Mouse (Mus musculus) T-cell, adult 2 months (primary cell): ENCODE results near the gene Cbx1.
"Not testable (repeated sequence)": the region's sequence is repeated elsewhere in the genome, so short reads cannot be mapped to it uniquely, and the experiment has no call there.

Experiments used
- DNase-seq: peaks from one replicate; pipeline ENCODE4 v3.0.0; 2022; ENCODE audit warnings: low spot score

Gene Cbx1

GRCm38 (mm10) chr11:96775665-96776064 is 13.3 kb upstream of the Cbx1 start:
- DNase-seq = no peak

GRCm38 (mm10) chr11:96776068-96776467 is 12.9 kb upstream of the Cbx1 start:
- no peak for DNase-seq

- DNase-seq = peak; percentile 92
Measured at GRCm38 (mm10) chr11:96776968-96777962, 11.7 kb upstream of the Cbx1 start, which contains the start of gene Snx11. Gene Snx11, minus strand, starts transcription at chr11:96777559.

GRCm38 (mm10) chr11:96778061-96778627 is 10.8 kb upstream of the Cbx1 start:
- DNase-seq = not testable (repeated sequence)

GRCm38 (mm10) chr11:96780306-96780705 is 8.6 kb upstream of the Cbx1 start:
- no peak for DNase-seq

GRCm38 (mm10) chr11:96781425-96781824 is 7.5 kb upstream of the Cbx1 start:
- DNase-seq = peak; percentile 11

GRCm38 (mm10) chr11:96784847-96785246 is 4.1 kb upstream of the Cbx1 start:
- DNase-seq = peak; percentile 66

- no peak for DNase-seq
Measured at GRCm38 (mm10) chr11:96786731-96787450, 2.0 kb upstream of the Cbx1 start.

GRCm38 (mm10) chr11:96789990-96790389 is 1.1 kb downstream of the Cbx1 start:
- no peak for DNase-seq

GRCm38 (mm10) chr11:96790681-96791080 is 1.8 kb downstream of the Cbx1 start:
- DNase-seq = no peak

- DNase-seq = no peak
Measured at GRCm38 (mm10) chr11:96795491-96795890, 6.6 kb downstream of the Cbx1 start.

GRCm38 (mm10) chr11:96796081-96796480 is 7.2 kb downstream of the Cbx1 start:
- no peak for DNase-seq

- peak; percentile 23 for DNase-seq
Measured at GRCm38 (mm10) chr11:96796586-96796985, 7.7 kb downstream of the Cbx1 start.

GRCm38 (mm10) chr11:96799511-96799910 is 10.6 kb downstream of the Cbx1 start:
- no peak for DNase-seq

- DNase-seq = peak; percentile 18
Measured at GRCm38 (mm10) chr11:96805606-96806005, 16.7 kb downstream of the Cbx1 start.

- DNase-seq = no peak
Measured at GRCm38 (mm10) chr11:96808066-96808465, 19.1 kb downstream of the Cbx1 start.

- DNase-seq = no peak
Measured at GRCm38 (mm10) chr11:96809562-96810235, 20.8 kb downstream of the Cbx1 start.

- not testable (repeated sequence) for DNase-seq
Measured at GRCm38 (mm10) chr11:96811188-96811587, 22.3 kb downstream of the Cbx1 start.

GRCm38 (mm10) chr11:96813455-96813854 is 24.5 kb downstream of the Cbx1 start:
- no peak for DNase-seq

- DNase-seq = no peak
Measured at GRCm38 (mm10) chr11:96813920-96814319, 25.0 kb downstream of the Cbx1 start.

- no peak for DNase-seq
Measured at GRCm38 (mm10) chr11:96814443-96814842, 25.5 kb downstream of the Cbx1 start.

GRCm38 (mm10) chr11:96815895-96816294 is 27.0 kb downstream of the Cbx1 start:
- no peak for DNase-seq
